Mouse (Mus musculus): Measurements from ENCODE around the gene Golga5.

- no peak for TF ChIP-seq POLR2A (IDR thresholded peaks at IDR 0.05; ENCODE audit: borderline replicate concordance, extremely low read depth, insufficient read depth, insufficient read length, poor library complexity, severe bottlenecking)
- TF ChIP-seq CTCF (IDR thresholded peaks at IDR 0.05; ENCODE audit: borderline replicate concordance, extremely low read depth, insufficient read depth, insufficient read length) = peak; percentile 5; the same call in 1 of the 2 replicates
Measured at GRCm38 (mm10) chr12:102461177-102461576, 7.8 kb upstream of the Golga5 start.
